Mouse (Mus musculus): ENCODE data around the gene Exoc3l4.

GRCm38 (mm10) chr12:111436170-111436569 lies 19.4 kb downstream of the Exoc3l4 start:
- TF ChIP-seq EP300 (IDR thresholded peaks at IDR 0.05; ENCODE audit: low read depth), result no peak
- no peak for TF ChIP-seq CTCF (IDR thresholded peaks at IDR 0.05; ENCODE audit: low read depth)

Data from heart, postnatal 0 days (tissue).